Mouse (Mus musculus) mouse trophoblast stem cell (cell line): ENCODE measurements around the gene 1700013G24Rik.

ENCODE experiments used
- in situ Hi-C, 2 experiments: fragments of 300-500 bp; cut with MseI, MboI; formaldehyde crosslinking; loops; 2 replicates in 1 of 2; 3 replicates in 1 of 2; pipeline ENCODE4 v1.15.1; 2025

1700013G24Rik gene

GRCm38 (mm10) chr4:137456581-137456980, 3.5 kb downstream of the 1700013G24Rik start:
- in situ Hi-C loops = no loop called here

- in situ Hi-C loops = no loop called here
Observed at GRCm38 (mm10) chr4:137457292-137457691, 4.2 kb downstream of the 1700013G24Rik start.

- in situ Hi-C loops = no loop called here
Observed at GRCm38 (mm10) chr4:137458310-137458709, 5.2 kb downstream of the 1700013G24Rik start.

- in situ Hi-C loops = no loop called here
Observed at GRCm38 (mm10) chr4:137458861-137459260, 5.8 kb downstream of the 1700013G24Rik start.

- in situ Hi-C loops = no loop called here
Observed at GRCm38 (mm10) chr4:137460676-137461075, 7.6 kb downstream of the 1700013G24Rik start.

GRCm38 (mm10) chr4:137461217-137461616, 8.1 kb downstream of the 1700013G24Rik start:
- in situ Hi-C loops = no loop called here

GRCm38 (mm10) chr4:137461981-137462690, 9.1 kb downstream of the 1700013G24Rik start:
- in situ Hi-C loops = no loop called here

- in situ Hi-C loops = no loop called here
Observed at GRCm38 (mm10) chr4:137465125-137465787, 12.2 kb downstream of the 1700013G24Rik start.

- in situ Hi-C loops = no loop called here
Observed at GRCm38 (mm10) chr4:137466991-137467390, 13.9 kb downstream of the 1700013G24Rik start.

GRCm38 (mm10) chr4:137467525-137467924, 14.4 kb downstream of the 1700013G24Rik start:
- in situ Hi-C loops = no loop called here

- in situ Hi-C loops = no loop called here
Observed at GRCm38 (mm10) chr4:137468260-137469080, 15.4 kb downstream of the 1700013G24Rik start, which contains the start of gene Hspg2. Gene Hspg2 (plus strand): TSS chr4:137468769.

GRCm38 (mm10) chr4:137469081-137469844, 16.2 kb downstream of the 1700013G24Rik start:
- in situ Hi-C loops = no loop called here

GRCm38 (mm10) chr4:137469845-137470692, 17.0 kb downstream of the 1700013G24Rik start:
- in situ Hi-C loops = no loop called here

GRCm38 (mm10) chr4:137470701-137471317, 17.7 kb downstream of the 1700013G24Rik start:
- in situ Hi-C loops = no loop called here

GRCm38 (mm10) chr4:137471326-137471725, 18.2 kb downstream of the 1700013G24Rik start:
- in situ Hi-C loops = no loop called here

- in situ Hi-C loops = no loop called here
Observed at GRCm38 (mm10) chr4:137473240-137473639, 20.2 kb downstream of the 1700013G24Rik start.

- in situ Hi-C loops = no loop called here
Observed at GRCm38 (mm10) chr4:137473701-137474388, 20.8 kb downstream of the 1700013G24Rik start.

GRCm38 (mm10) chr4:137474694-137475093, 21.6 kb downstream of the 1700013G24Rik start:
- in situ Hi-C loops = no loop called here

GRCm38 (mm10) chr4:137475271-137476050, 22.4 kb downstream of the 1700013G24Rik start:
- in situ Hi-C loops = no loop called here
